Mouse (Mus musculus): ENCODE results near the gene Mpp2. TPM values are rescaled to one million over a fixed set of nuclear protein-coding genes. Genes with fewer than 3 reads are reported as not detected.

Gene Mpp2
- polyA plus RNA-seq, 1 experiment from 2014 or later, result 2.2 TPM

DNA sequence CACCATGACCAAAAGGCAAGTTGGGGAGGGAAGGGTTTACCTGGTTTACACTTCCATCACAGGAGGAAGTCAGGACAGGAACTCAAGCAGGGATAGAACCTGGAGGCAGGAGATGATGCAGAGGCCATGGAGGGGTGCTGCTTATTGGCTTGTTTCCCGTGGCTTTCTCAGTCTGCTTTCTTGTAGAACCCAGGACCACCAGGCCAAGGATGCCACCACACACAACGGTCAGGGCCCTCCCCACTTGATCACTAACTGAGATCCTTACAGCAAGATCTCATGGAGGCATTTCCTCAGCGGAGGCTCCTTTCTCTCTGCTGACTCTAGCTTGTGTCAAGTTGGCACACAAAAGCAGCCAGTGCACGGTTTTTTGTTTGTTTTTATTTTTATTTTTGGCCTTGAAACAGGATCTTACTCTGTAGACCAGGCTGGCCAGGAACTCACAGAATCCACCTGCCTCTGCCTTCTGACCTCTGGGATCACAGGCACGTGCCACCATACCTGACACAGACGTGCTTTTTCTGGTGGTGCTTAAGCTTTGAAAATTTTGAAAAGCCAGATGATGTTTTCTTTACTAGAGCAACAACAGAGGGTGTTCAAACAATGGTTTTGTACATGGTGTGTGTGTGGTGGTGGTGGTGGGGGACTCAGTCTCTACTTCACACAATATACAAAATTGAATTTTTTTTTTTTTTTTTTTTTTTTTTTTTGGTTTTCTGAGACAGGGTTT is 60.1 kb downstream of the Mpp2 start, which contains the start of gene Mpp3:
Gene Mpp3, minus strand, starts transcription at position 375 of the 730 bp plus-strand sequence.
- Histone ChIP-seq H3K9ac (ENCODE audit: low read depth, low read length) (peak within 1 kb of the TSS; percentile 58; the same call in 1 of the 2 replicates), H3K9me3 (ENCODE audit: control insufficient read depth) (no peaks in the 10 kb centered on the region), H3K4me3 (ENCODE audit: low read depth, low read length) (peak within 1 kb of the TSS; percentile 60), H3K4me1 (replicated peaks; ENCODE audit: control insufficient read depth, insufficient read depth, low read length) (no peaks in the 10 kb centered on the region; the same call in 1 of the 2 replicates), H3K4me2 (replicated peaks; ENCODE audit: low read depth) (peak within 1 kb of the TSS; percentile 94), H3K36me3 (ENCODE audit: control insufficient read depth, insufficient read depth) (no peaks in the 10 kb centered on the region), H3K27me3 (replicated peaks; ENCODE audit: control insufficient read depth, insufficient read depth, low read length) (0 out of 2 replicates have a peak, but pooled peaks cover 9% of the 10 kb centered on the region), H3K27ac (ENCODE audit: low read depth, low read length) (no peak within 1 kb of the TSS)
- WGBS, result 83% methylated on average over 6 of the region's 6 CpGs
- TF ChIP-seq CTCF (IDR thresholded peaks at IDR 0.05; ENCODE audit: low read depth), result no peak
- ATAC-seq, result no peak

DNA sequence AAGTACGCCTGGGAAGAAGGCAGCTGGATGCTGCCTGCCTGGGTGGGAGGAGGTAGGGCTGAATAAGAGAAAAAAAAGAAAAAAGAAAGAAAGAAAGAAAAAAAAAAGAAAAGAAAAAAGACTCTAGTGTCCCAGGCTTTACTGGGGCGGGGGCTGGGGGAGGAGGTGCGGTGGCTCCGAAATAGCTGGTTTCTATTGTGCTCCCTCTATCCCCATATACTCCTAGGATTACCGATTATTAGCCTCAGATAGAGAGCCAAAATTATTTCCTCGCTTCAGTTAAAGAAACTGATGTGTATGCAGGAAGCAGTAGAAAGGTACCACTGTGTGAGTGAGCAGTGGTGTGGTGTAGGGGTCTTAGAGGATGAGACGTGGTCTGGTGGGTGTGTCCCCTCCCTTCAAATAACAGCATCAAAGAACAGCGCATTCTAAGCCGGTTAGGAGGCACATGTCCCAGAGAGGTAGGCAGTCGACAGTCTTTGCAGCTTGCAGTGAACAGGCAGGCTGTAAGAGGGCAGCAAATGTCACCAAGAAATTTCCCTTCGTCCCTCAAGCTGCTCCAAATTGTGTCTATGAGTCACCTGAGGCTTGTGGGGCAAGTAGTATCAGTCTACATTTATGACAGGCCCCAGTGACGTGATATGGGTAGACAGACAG is 60.8 kb downstream of the Mpp2 start:
- ATAC-seq, result peak; percentile 23; the same call in 1 of the 2 replicates
- 0 out of 2 replicates have a peak overlapping the region, but pooled peaks have one; percentile 41 for H3K27ac ChIP-seq (ENCODE audit: low read depth, low read length)
- peak; percentile 47 for TF ChIP-seq CTCF (IDR thresholded peaks at IDR 0.05; ENCODE audit: low read depth)
- H3K36me3 ChIP-seq (ENCODE audit: control insufficient read depth, insufficient read depth), result no peaks in the 10 kb centered on the region
- 9% methylated on average over 12 of the region's 12 CpGs for WGBS
- peak overlapping the region; percentile 60 for H3K4me3 ChIP-seq (ENCODE audit: low read depth, low read length)
- H3K9ac ChIP-seq (ENCODE audit: low read depth, low read length), result peak overlapping the region; percentile 58
- H3K27me3 ChIP-seq (replicated peaks; ENCODE audit: control insufficient read depth, insufficient read depth, low read length), result 0 out of 2 replicates have a peak, but pooled peaks cover 9% of the 10 kb centered on the region
- H3K4me1 ChIP-seq (replicated peaks; ENCODE audit: control insufficient read depth, insufficient read depth, low read length), result no peaks in the 10 kb centered on the region; the same call in 1 of the 2 replicates
- no peaks in the 10 kb centered on the region for H3K9me3 ChIP-seq (ENCODE audit: control insufficient read depth)
- H3K4me2 ChIP-seq (replicated peaks; ENCODE audit: low read depth), result peak overlapping the region; percentile 94

DNA sequence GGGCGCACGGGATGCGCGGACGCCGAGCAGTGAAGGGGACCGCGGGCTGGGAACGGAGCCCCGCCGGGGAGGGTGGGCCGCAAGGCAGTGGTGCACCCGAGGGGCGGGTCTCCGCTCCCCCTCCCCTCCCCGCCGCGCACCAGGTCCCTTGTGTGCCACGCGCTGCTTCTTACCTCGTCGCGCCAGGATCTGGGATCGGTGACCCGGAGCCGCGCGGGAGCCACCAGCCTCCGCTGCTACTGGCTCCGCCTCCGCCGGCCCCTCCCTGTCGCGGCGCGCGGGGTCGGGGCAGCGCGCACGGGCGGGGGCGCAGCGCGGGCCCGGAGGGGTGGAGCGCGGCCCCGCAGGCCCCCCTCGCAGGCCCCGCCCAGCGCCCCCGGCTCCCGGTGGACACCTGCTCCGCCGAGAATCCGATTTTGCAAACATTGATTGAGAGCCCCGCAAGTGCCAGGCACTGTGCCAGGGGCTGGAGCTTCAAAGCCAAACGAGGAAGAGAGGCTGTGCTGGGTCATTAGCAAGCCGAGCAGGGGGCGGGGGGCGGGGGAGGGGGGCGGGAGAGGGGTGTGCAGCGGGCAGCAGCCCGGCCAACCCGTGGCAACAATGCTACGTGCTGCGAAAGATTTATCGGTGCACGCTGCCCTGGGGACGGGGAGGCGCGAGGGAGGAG is 61.5 kb downstream of the Mpp2 start:
- H3K4me1 ChIP-seq (replicated peaks; ENCODE audit: control insufficient read depth, insufficient read depth, low read length), result no peaks in the 10 kb centered on the region; the same call in 1 of the 2 replicates
- TF ChIP-seq CTCF (IDR thresholded peaks at IDR 0.05; ENCODE audit: low read depth), result no peak
- 0 out of 2 replicates have a peak, but pooled peaks cover 9% of the 10 kb centered on the region for H3K27me3 ChIP-seq (replicated peaks; ENCODE audit: control insufficient read depth, insufficient read depth, low read length)
- peak overlapping the region; percentile 41; the same call in 1 of the 2 replicates for H3K27ac ChIP-seq (ENCODE audit: low read depth, low read length)
- H3K36me3 ChIP-seq (ENCODE audit: control insufficient read depth, insufficient read depth), result no peaks in the 10 kb centered on the region
- peak; percentile 72 for ATAC-seq
- peak overlapping the region; percentile 58 for H3K9ac ChIP-seq (ENCODE audit: low read depth, low read length)
- peak overlapping the region; percentile 60 for H3K4me3 ChIP-seq (ENCODE audit: low read depth, low read length)
- H3K4me2 ChIP-seq (replicated peaks; ENCODE audit: low read depth), result peak overlapping the region; percentile 94
- under 1% methylated on average over 50 of the region's 73 CpGs for WGBS
- no peaks in the 10 kb centered on the region for H3K9me3 ChIP-seq (ENCODE audit: control insufficient read depth)

DNA sequence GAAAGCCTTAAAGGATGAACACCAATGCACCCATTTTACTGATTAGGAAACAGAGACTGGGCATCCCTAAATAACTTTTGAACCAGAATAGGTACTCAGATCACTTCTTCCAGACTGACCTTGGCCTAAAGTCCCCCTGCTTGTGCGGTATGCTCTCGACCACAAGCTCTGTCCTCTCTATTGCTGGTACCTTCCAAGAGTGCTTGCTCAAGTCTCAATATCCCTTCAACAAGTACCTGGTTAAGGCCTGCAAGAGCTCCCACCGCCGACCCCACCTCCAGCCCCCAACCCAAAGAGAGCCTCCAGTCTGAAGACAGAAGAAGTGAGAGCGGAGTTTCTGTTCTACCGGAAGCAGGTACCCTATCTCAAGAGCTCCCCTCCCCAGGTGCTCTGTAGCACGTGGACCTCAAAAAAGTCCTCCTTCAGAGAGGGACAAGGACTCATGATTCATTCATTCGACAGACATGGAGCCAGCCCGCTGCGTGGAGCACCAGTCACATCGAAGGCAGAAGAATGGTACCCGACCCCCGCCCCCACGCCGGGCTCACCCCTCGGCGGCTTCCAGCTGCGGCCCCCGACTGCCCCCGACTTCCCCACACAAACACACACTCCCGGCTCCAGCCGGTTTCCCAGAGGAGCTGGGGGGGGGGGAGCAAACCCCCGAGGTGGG is 62.2 kb downstream of the Mpp2 start:
- ATAC-seq, result 0 out of 2 replicates have a peak, but pooled peaks have one; percentile 5

DNA sequence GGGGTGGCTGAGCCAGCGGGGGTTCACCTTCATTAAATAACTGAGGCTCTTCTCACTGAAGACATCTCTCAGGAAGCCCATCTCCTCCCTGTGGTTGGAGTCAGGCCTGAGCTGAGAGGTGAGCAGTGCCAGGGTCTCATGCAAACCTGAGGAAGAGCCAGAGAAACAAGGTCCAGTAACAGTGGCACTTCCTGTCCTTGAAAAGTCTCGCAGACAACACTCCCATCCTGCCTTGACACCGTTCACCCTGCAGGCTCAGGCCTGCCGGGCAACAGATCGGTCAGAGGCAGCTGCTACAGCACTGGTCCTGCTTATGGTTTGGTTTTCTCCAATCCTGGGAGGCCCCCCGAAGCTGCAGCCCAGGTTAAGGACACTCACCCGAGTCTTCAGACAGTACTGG is 63.0 kb downstream of the Mpp2 start:
- Histone ChIP-seq H3K9me3 (ENCODE audit: control insufficient read depth) (no peaks in the 10 kb centered on the region), H3K9ac (ENCODE audit: low read depth, low read length) (no peak overlapping the region), H3K27me3 (replicated peaks; ENCODE audit: control insufficient read depth, insufficient read depth, low read length) (0 out of 2 replicates have a peak, but pooled peaks cover 9% of the 10 kb centered on the region), H3K4me1 (replicated peaks; ENCODE audit: control insufficient read depth, insufficient read depth, low read length) (no peaks in the 10 kb centered on the region; the same call in 1 of the 2 replicates), H3K4me3 (ENCODE audit: low read depth, low read length) (no peak overlapping the region), H3K4me2 (replicated peaks; ENCODE audit: low read depth) (0 out of 2 replicates have a peak overlapping the region, but pooled peaks have one; percentile 94), H3K36me3 (ENCODE audit: control insufficient read depth, insufficient read depth) (no peaks in the 10 kb centered on the region), H3K27ac (ENCODE audit: low read depth, low read length) (no peak overlapping the region)
- TF ChIP-seq CTCF (IDR thresholded peaks at IDR 0.05; ENCODE audit: low read depth), result no peak
- no peak for ATAC-seq
- WGBS, result 60% methylated on average over 7 of the region's 7 CpGs

More for the DNA sequence above, 62.2 kb downstream of the Mpp2 start:
- Histone ChIP-seq H3K4me2 (replicated peaks; ENCODE audit: low read depth) (peak overlapping the region; percentile 94), H3K27me3 (replicated peaks; ENCODE audit: control insufficient read depth, insufficient read depth, low read length) (0 out of 2 replicates have a peak, but pooled peaks cover 9% of the 10 kb centered on the region), H3K4me3 (ENCODE audit: low read depth, low read length) (peak overlapping the region; percentile 60), H3K27ac (ENCODE audit: low read depth, low read length) (peak overlapping the region; percentile 41; the same call in 1 of the 2 replicates), H3K4me1 (replicated peaks; ENCODE audit: control insufficient read depth, insufficient read depth, low read length) (no peaks in the 10 kb centered on the region; the same call in 1 of the 2 replicates), H3K9ac (ENCODE audit: low read depth, low read length) (peak overlapping the region; percentile 58), H3K9me3 (ENCODE audit: control insufficient read depth) (no peaks in the 10 kb centered on the region), H3K36me3 (ENCODE audit: control insufficient read depth, insufficient read depth) (no peaks in the 10 kb centered on the region)
- no peak for TF ChIP-seq CTCF (IDR thresholded peaks at IDR 0.05; ENCODE audit: low read depth)
- WGBS, result 6% methylated on average over 23 of the region's 23 CpGs
